Mouse (Mus musculus) intestine, embryonic 15.5 days (tissue): ENCODE measurements at regions not wholly inside any gene's neighbourhood (a gene's known extent, or its start where the extent isn't known, plus 50 kb on each side); places are given as distances from the start of the nearest gene placed in this dataset.

Source experiments
- ATAC-seq: fragments of 200-750 bp; cut with Nextera tagmentation; 2 replicates; pipeline ENCODE4 v1.8.0; 2017; ENCODE audit warnings: moderate TSS enrichment, moderate library complexity
- H3K27ac ChIP-seq: fragments of 300-500 bp; sonication (generic); 2 replicates; pipeline ENCODE4 v1.5.1; 2015; ENCODE audit warnings: mild to moderate bottlenecking, inconsistent platforms
- H3K27me3 ChIP-seq: fragments of 300-500 bp; sonication (generic); replicated peaks from 2 replicates; pipeline ENCODE4 v1.6.1; 2015; ENCODE audit warnings: inconsistent platforms
- H3K36me3 ChIP-seq: fragments of 300-500 bp; sonication (generic); 2 replicates; pipeline ENCODE4 v1.6.1; 2015; ENCODE audit warnings: inconsistent platforms
- H3K4me1 ChIP-seq: fragments of 300-500 bp; sonication (generic); replicated peaks from 2 replicates; pipeline ENCODE4 v1.6.1; 2015; ENCODE audit warnings: inconsistent platforms
- H3K4me2 ChIP-seq: fragments of 300-500 bp; sonication (generic); replicated peaks from 2 replicates; pipeline ENCODE4 v1.6.1; 2015; ENCODE audit warnings: mild to moderate bottlenecking, inconsistent platforms
- H3K4me3 ChIP-seq: fragments of 300-500 bp; sonication (generic); replicated peaks from 2 replicates; pipeline ENCODE4 v1.5.1; 2015; ENCODE audit warnings: inconsistent platforms
- H3K9ac ChIP-seq: fragments of 300-500 bp; sonication (generic); 2 replicates; pipeline ENCODE4 v1.6.1; 2015; ENCODE audit warnings: inconsistent platforms
- H3K9me3 ChIP-seq: fragments of 300-500 bp; sonication (generic); 2 replicates; pipeline ENCODE4 v1.6.1; 2016; ENCODE audit warnings: inconsistent platforms
- WGBS: fragments of 180-500 bp; shearing (Covaris S2); methylation state at CpG from one replicate; pipeline ENCODE4 v1.1.7; 2015; 5-methylcytosine and 5-hydroxymethylcytosine counted together

DNA sequence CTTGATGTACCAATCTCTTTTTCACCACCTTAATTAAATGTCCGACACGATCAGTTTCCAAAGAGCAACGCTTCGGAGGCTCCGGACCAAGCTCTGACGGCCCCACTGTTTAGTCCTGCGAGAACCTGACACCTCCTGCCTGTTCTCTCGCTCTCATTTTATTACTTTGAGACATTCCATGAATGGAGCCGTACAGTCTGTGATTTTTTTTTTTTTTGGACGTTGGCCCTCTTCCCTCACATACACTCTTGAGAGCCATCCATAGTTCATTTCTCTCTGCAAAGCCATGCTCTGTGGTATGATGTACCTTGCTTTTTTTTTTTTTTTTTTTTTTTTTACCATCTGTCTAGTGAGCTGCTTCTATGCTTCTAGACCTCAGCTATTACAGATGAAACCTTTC, 106.7 kb downstream of the Nxnl2 start:
- 41% methylated on average over 10 of the region's 10 CpGs for WGBS

GRCm38 (mm10) chr13:51279642-51280387, 109.0 kb downstream of the Nxnl2 start:
- Histone ChIP-seq H3K4me3 (no peak overlapping the region), H3K9me3 (no peaks in the 10 kb centered on the region), H3K36me3 (no peaks in the 10 kb centered on the region), H3K4me2 (no peak overlapping the region; the same call in 1 of the 2 replicates), H3K9ac (no peak overlapping the region), H3K4me1 (peaks cover 22% of the 10 kb centered on the region), H3K27ac (peak overlapping the region; percentile 82), H3K27me3 (no peaks in the 10 kb centered on the region)
- ATAC-seq: peak; percentile 82
- 27% methylated on average over 8 of the region's 8 CpGs for WGBS

More for the DNA sequence above, 106.7 kb downstream of the Nxnl2 start:
- Histone ChIP-seq H3K9ac (no peak overlapping the region), H3K27ac (peak overlapping the region; percentile 44; the same call in 1 of the 2 replicates), H3K36me3 (no peaks in the 10 kb centered on the region), H3K9me3 (no peaks in the 10 kb centered on the region), H3K4me2 (no peak overlapping the region), H3K27me3 (no peaks in the 10 kb centered on the region), H3K4me1 (peaks cover 27% of the 10 kb centered on the region), H3K4me3 (no peak overlapping the region)
- peak; percentile 37; the same call in 1 of the 2 replicates for ATAC-seq

DNA sequence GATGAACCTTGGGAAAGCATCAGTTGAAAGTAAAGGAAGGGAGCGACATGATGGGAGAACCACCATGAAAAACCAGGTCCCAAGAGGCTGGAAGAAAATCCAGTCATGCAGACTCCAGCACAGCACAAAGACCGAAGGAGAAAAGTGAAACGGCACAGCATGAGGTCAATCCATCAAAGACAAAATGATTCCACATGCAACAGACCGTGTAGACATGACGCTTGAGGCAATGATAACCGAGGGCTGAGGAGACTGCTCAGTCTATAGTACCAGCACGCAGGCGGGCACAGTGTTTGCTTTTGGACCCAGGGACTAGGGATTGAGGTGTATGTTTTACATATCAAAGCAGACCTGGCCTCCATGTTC, 109.5 kb downstream of the Nxnl2 start:
- peak; percentile 16 for ATAC-seq
- Histone ChIP-seq H3K27me3 (no peaks in the 10 kb centered on the region), H3K9ac (no peak overlapping the region), H3K27ac (peak overlapping the region; percentile 66), H3K4me1 (peaks cover 22% of the 10 kb centered on the region), H3K9me3 (no peaks in the 10 kb centered on the region), H3K4me3 (no peak overlapping the region), H3K4me2 (no peak overlapping the region; the same call in 1 of the 2 replicates), H3K36me3 (no peaks in the 10 kb centered on the region)
- WGBS: 56% methylated on average over 8 of the region's 8 CpGs

- Histone ChIP-seq H3K9me3 (no peaks in the 10 kb centered on the region), H3K27me3 (no peaks in the 10 kb centered on the region), H3K4me2 (no peak overlapping the region), H3K36me3 (no peaks in the 10 kb centered on the region), H3K27ac (no peak overlapping the region), H3K4me1 (peaks cover 9% of the 10 kb centered on the region), H3K9ac (no peak overlapping the region), H3K4me3 (no peak overlapping the region)
- ATAC-seq: no peak
Observed at GRCm38 (mm10) chr13:51284679-51285078, 113.9 kb downstream of the Nxnl2 start.

GRCm38 (mm10) chr13:51289442-51289841, 118.6 kb downstream of the Nxnl2 start:
- WGBS: 67% methylated on average over 4 of the region's 4 CpGs
- no peaks in the 10 kb centered on the region for H3K36me3 ChIP-seq
- no peak overlapping the region for H3K9ac ChIP-seq

DNA sequence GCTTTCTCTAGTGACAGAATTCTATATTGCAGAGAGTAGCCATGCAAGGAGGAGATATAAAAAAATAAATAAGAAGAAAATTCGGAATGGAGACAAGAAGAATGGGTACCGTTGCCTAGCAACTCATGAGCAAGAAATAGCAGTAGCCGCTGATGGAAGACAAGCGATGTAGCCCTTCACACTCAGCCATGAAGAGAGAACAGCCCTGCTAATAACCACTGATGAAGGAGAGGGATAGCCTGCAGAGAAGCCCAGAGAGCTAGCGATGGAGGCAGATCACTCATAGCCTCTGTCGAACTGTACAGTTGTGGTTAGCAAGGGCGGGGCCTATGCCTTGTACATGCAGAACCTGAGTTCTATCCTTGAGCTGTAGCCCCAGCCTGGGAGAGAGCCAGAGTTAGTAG, 118.4 kb upstream of the S1pr3 start:
- H3K9ac ChIP-seq: no peak overlapping the region
- no peaks in the 10 kb centered on the region for H3K4me1 ChIP-seq
- 77% methylated on average over 7 of the region's 7 CpGs for WGBS
- ATAC-seq: no peak
- H3K27ac ChIP-seq: no peak overlapping the region
- no peak overlapping the region for H3K4me3 ChIP-seq
- H3K9me3 ChIP-seq: no peaks in the 10 kb centered on the region
- no peak overlapping the region for H3K4me2 ChIP-seq
- no peaks in the 10 kb centered on the region for H3K36me3 ChIP-seq
- H3K27me3 ChIP-seq: no peaks in the 10 kb centered on the region

More at GRCm38 (mm10) chr13:51289442-51289841, 118.6 kb downstream of the Nxnl2 start:
- H3K4me2 ChIP-seq: no peak overlapping the region
- H3K27ac ChIP-seq: no peak overlapping the region
- no peaks in the 10 kb centered on the region for H3K27me3 ChIP-seq
- no peaks in the 10 kb centered on the region for H3K4me1 ChIP-seq
- H3K4me3 ChIP-seq: no peak overlapping the region
- ATAC-seq: no peak
- no peaks in the 10 kb centered on the region for H3K9me3 ChIP-seq

DNA sequence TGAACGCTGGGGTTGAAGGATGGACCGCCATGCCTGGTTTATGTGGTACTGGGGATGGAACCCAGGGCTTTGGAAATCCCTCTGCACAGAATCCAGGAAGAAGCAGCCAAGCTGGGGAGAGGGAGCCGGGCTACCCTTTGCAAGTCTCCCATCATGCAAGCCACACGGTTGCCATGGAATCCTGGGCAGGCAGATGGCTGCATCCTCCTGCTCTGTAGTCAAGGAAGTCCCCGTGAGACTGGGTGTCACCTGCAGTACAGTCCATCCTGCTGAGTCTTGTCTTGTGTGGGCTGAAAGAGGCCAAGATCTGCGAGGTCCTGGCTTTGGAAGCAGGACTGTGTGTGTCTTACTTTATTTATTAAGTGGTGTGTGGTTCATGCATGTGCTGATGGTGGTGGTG, 117.5 kb upstream of the S1pr3 start:
- H3K27ac ChIP-seq: no peak overlapping the region; the same call in 1 of the 2 replicates
- H3K36me3 ChIP-seq: no peaks in the 10 kb centered on the region
- H3K9ac ChIP-seq: no peak overlapping the region
- H3K27me3 ChIP-seq: no peaks in the 10 kb centered on the region
- H3K9me3 ChIP-seq: no peaks in the 10 kb centered on the region
- WGBS: 78% methylated on average over 6 of the region's 6 CpGs
- H3K4me1 ChIP-seq: 0 out of 2 replicates have a peak, but pooled peaks cover 3% of the 10 kb centered on the region
- H3K4me3 ChIP-seq: no peak overlapping the region
- no peak for ATAC-seq
- no peak overlapping the region for H3K4me2 ChIP-seq

GRCm38 (mm10) chr13:51293047-51293446, 115.4 kb upstream of the S1pr3 start:
- H3K9me3 ChIP-seq: no peaks in the 10 kb centered on the region
- H3K27me3 ChIP-seq: no peaks in the 10 kb centered on the region
- H3K9ac ChIP-seq: no peak overlapping the region
- ATAC-seq: no peak
- no peaks in the 10 kb centered on the region for H3K36me3 ChIP-seq
- 0 out of 2 replicates have a peak, but pooled peaks cover 7% of the 10 kb centered on the region for H3K4me1 ChIP-seq
- WGBS: 68% methylated on average over 4 of the region's 4 CpGs
- H3K4me3 ChIP-seq: no peak overlapping the region
- H3K4me2 ChIP-seq: no peak overlapping the region
- no peak overlapping the region for H3K27ac ChIP-seq

- H3K27me3 ChIP-seq: no peaks in the 10 kb centered on the region
Observed at GRCm38 (mm10) chr13:51295872-51296271, 112.6 kb upstream of the S1pr3 start.

DNA sequence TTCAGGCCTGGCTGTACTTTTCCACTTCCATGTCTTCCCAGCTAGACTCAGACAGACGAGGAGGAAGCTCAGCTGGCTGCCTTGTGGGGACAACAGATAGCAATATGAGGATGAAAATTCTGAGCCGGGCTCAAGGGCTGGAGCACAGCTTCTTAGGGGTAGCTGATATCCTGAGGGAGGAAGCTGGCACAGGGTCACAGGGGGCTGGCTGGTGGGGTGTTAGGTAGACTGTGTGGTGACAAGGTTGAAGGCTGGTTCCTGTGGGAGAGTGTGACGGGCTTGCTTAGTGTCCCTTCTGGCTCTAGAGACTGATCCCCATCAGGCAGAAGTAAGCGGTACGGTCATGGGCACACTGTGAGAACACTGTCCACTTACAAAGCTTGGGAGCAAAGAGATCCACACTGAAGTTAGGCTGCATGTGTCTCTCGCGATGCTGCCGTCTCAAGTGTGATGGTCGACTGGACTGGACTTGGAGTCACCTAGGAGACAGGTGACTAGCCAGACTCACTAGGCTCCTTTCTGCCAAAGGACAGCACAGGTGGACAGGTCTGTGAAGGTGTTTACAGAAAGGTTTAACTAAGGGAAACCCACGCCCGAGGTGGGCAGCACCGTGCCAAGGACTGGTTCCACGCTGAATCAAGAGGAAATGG, 111.1 kb upstream of the S1pr3 start:
- WGBS: 89% methylated on average over 13 of the region's 13 CpGs
- Histone ChIP-seq H3K36me3 (no peaks in the 10 kb centered on the region), H3K27ac (no peak overlapping the region), H3K9me3 (no peaks in the 10 kb centered on the region), H3K27me3 (no peaks in the 10 kb centered on the region), H3K4me1 (0 out of 2 replicates have a peak, but pooled peaks cover 7% of the 10 kb centered on the region), H3K9ac (no peak overlapping the region), H3K4me2 (no peak overlapping the region), H3K4me3 (no peak overlapping the region)
- no peak for ATAC-seq

More at GRCm38 (mm10) chr13:51295872-51296271, 112.6 kb upstream of the S1pr3 start:
- ATAC-seq: no peak
- Histone ChIP-seq H3K36me3 (no peaks in the 10 kb centered on the region), H3K4me1 (0 out of 2 replicates have a peak, but pooled peaks cover 7% of the 10 kb centered on the region), H3K9me3 (no peaks in the 10 kb centered on the region), H3K4me2 (no peak overlapping the region), H3K9ac (no peak overlapping the region), H3K27ac (no peak overlapping the region), H3K4me3 (no peak overlapping the region)
- WGBS: 27% methylated on average over 3 of the region's 3 CpGs

- WGBS: 74% methylated on average over 4 of the region's 4 CpGs
- ATAC-seq: no peak
Observed at GRCm38 (mm10) chr13:51299047-51299760, 109.2 kb upstream of the S1pr3 start.

GRCm38 (mm10) chr13:51301476-51301875, 107.0 kb upstream of the S1pr3 start:
- H3K4me1 ChIP-seq: 0 out of 2 replicates have a peak, but pooled peaks cover 4% of the 10 kb centered on the region
- ATAC-seq: no peak
- H3K27me3 ChIP-seq: no peaks in the 10 kb centered on the region
- no peak overlapping the region for H3K9ac ChIP-seq
- no peak overlapping the region for H3K4me2 ChIP-seq
- no peak overlapping the region for H3K4me3 ChIP-seq
- 83% methylated on average over 7 of the region's 7 CpGs for WGBS
- no peak overlapping the region for H3K27ac ChIP-seq
- H3K9me3 ChIP-seq: no peaks in the 10 kb centered on the region
- H3K36me3 ChIP-seq: no peaks in the 10 kb centered on the region

More at GRCm38 (mm10) chr13:51299047-51299760, 109.2 kb upstream of the S1pr3 start:
- 0 out of 2 replicates have a peak, but pooled peaks cover 7% of the 10 kb centered on the region for H3K4me1 ChIP-seq
- H3K36me3 ChIP-seq: no peaks in the 10 kb centered on the region
- no peaks in the 10 kb centered on the region for H3K9me3 ChIP-seq
- no peak overlapping the region for H3K27ac ChIP-seq
- no peak overlapping the region for H3K4me3 ChIP-seq
- no peak overlapping the region for H3K4me2 ChIP-seq
- no peak overlapping the region for H3K9ac ChIP-seq
- H3K27me3 ChIP-seq: no peaks in the 10 kb centered on the region
